Mouse (Mus musculus) macrophage (primary cell): Measurements from ENCODE around the gene C8g. TPM values are rescaled to one million over a fixed set of nuclear protein-coding genes. Genes with fewer than 3 reads are reported as not detected.

Experiments used
- H3K27ac ChIP-seq: fragments of 350-480 bp; formaldehyde crosslinking; 2 replicates; pipeline ENCODE4 v1.9.0; 2021
- H3K36me3 ChIP-seq: fragments of 350-480 bp; formaldehyde crosslinking; 2 replicates; pipeline ENCODE4 v1.9.0; 2021; ENCODE audit errors: inconsistent target
- H3K4me3 ChIP-seq: fragments of 350-480 bp; formaldehyde crosslinking; 2 replicates; pipeline ENCODE4 v1.9.0; 2021; ENCODE audit errors: inconsistent target
- H3K79me2 ChIP-seq: fragments of 350-480 bp; formaldehyde crosslinking; 2 replicates; pipeline ENCODE4 v1.9.0; 2021; ENCODE audit errors: inconsistent target
- WGBS: methylation state at CpG from one replicate; pipeline ENCODE4 v1.1.7; 2026; ENCODE audit warnings: inconsistent platforms; ENCODE audit not compliant: missing documents; 5-methylcytosine and 5-hydroxymethylcytosine counted together
- polyA plus RNA-seq: library from polyadenylated mRNA; stranded (reverse); fragments of 250-400 nt; gene quantifications from 3 replicates; pipeline ENCODE4 v1.2.4, GENCODE M21; 2018; ENCODE audit warnings: inconsistent platforms

C8g gene
- polyA plus RNA-seq, 1 experiment from 2014 or later: 0.14 TPM

GRCm38 (mm10) chr2:25465816-25466635 lies 35.5 kb downstream of the C8g start:
- Histone ChIP-seq H3K36me3 (no peaks in the 10 kb centered on the region), H3K27ac (no peak overlapping the region), H3K4me3 (no peak overlapping the region), H3K79me2 (no peaks in the 10 kb centered on the region)
- 24% methylated on average over 10 of the region's 10 CpGs for WGBS

DNA sequence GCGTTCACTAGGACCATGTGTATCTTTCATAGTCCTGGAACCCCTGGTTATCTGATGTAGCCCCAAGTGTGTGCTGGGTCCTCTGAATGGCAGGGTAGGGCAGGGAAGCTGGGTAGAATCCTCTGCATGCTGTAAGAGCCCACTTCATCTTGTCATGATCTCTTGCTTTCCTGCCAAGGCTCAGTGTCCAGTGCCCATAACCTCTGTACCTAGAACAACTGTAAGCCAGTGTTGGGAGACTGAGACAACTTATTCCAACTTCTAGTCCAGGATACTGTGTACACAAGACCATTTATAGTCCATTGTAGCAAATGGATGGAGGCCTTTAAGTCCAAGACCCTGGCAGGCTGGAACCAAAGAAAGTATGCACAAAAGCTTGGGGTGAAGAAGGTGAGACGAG lies 36.3 kb downstream of the C8g start:
- Histone ChIP-seq H3K4me3 (no peak overlapping the region), H3K79me2 (no peaks in the 10 kb centered on the region), H3K27ac (no peak overlapping the region), H3K36me3 (no peaks in the 10 kb centered on the region)
- WGBS: 67% methylated on average over 2 of the region's 2 CpGs

- 90% methylated on average over 3 of the region's 3 CpGs for WGBS
- H3K79me2 ChIP-seq: no peaks in the 10 kb centered on the region
- H3K36me3 ChIP-seq: no peaks in the 10 kb centered on the region
- no peak overlapping the region for H3K27ac ChIP-seq
- H3K4me3 ChIP-seq: no peak overlapping the region
Observed at GRCm38 (mm10) chr2:25463630-25464029, 37.9 kb downstream of the C8g start.

DNA sequence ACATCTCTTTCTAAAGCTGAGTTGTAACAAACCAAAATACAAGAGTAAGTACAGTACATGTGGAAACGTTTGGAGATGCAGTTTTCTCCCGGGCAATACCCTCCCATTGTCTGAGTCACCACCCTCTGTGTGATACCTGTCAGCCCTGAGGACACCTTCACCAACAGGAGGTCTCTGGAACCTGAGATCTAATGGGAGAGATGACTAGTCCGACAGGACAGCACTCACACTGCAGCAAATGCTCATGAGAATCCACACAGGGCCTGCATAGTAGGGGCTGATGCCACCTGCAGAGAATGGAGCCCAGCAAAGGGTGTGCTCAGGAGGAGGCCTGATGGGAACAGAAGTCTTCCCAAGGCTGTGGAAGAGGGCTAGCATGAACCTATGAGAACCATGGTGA lies 40.1 kb downstream of the C8g start:
- H3K27ac ChIP-seq: peak overlapping the region; percentile 61
- H3K79me2 ChIP-seq: no peaks in the 10 kb centered on the region
- WGBS: 25% methylated on average over 3 of the region's 3 CpGs
- no peaks in the 10 kb centered on the region for H3K36me3 ChIP-seq
- H3K4me3 ChIP-seq: peak overlapping the region; percentile 69; the same call in 1 of the 2 replicates

GRCm38 (mm10) chr2:25460551-25461309 lies 40.8 kb downstream of the C8g start, which contains the start of gene Paxx:
TSS of gene Paxx (minus strand) at chr2:25461094.
- peak within 1 kb of the TSS; percentile 69 for H3K4me3 ChIP-seq
- no peaks in the 10 kb centered on the region for H3K79me2 ChIP-seq
- H3K27ac ChIP-seq: peak within 1 kb of the TSS; percentile 61
- no peaks in the 10 kb centered on the region for H3K36me3 ChIP-seq
- under 1% methylated on average over 48 of the region's 48 CpGs for WGBS

DNA sequence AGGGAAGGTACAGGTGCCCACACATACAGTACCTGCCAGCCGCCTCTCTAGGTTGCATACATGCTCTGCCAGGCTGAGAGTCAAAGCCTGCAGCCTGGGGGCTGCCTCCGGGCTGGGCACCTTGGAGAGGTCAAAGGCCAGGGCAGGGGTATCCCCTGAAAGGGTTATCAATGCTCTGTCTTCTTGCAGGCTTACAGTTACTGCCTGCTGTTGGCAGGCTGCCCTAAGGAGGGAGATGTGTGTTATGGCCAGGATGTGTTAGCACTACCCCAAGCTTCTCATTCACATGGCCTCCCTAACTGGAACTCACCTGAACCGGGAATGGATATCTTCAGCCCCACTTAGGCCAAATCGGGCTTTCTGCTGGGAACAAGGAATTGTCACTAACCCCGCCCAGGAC lies 41.4 kb downstream of the C8g start:
- H3K4me3 ChIP-seq: peak overlapping the region; percentile 69
- no peaks in the 10 kb centered on the region for H3K36me3 ChIP-seq
- no peaks in the 10 kb centered on the region for H3K79me2 ChIP-seq
- peak overlapping the region; percentile 61 for H3K27ac ChIP-seq
- 34% methylated on average over 5 of the region's 5 CpGs for WGBS

- 86% methylated on average over 5 of the region's 5 CpGs for WGBS
- Histone ChIP-seq H3K27ac (no peak overlapping the region), H3K4me3 (no peak overlapping the region), H3K79me2 (no peaks in the 10 kb centered on the region), H3K36me3 (no peaks in the 10 kb centered on the region)
Observed at GRCm38 (mm10) chr2:25458911-25459310, 42.6 kb downstream of the C8g start.

- H3K36me3 ChIP-seq: no peaks in the 10 kb centered on the region
- no peak overlapping the region for H3K4me3 ChIP-seq
- no peak overlapping the region for H3K27ac ChIP-seq
- no peaks in the 10 kb centered on the region for H3K79me2 ChIP-seq
- WGBS: 97% methylated on average over 9 of the region's 9 CpGs
Observed at GRCm38 (mm10) chr2:25457022-25457896, 44.3 kb downstream of the C8g start.

- H3K27ac ChIP-seq: no peak within 1 kb of the TSS
- H3K36me3 ChIP-seq: no peaks in the 10 kb centered on the region
- WGBS: 89% methylated on average over 14 of the region's 14 CpGs
- H3K4me3 ChIP-seq: no peak within 1 kb of the TSS
- no peaks in the 10 kb centered on the region for H3K79me2 ChIP-seq
Observed at GRCm38 (mm10) chr2:25456205-25456953, 45.1 kb downstream of the C8g start, which contains the start of gene Clic3. TSS of gene Clic3 (plus strand) at chr2:25456838.

DNA sequence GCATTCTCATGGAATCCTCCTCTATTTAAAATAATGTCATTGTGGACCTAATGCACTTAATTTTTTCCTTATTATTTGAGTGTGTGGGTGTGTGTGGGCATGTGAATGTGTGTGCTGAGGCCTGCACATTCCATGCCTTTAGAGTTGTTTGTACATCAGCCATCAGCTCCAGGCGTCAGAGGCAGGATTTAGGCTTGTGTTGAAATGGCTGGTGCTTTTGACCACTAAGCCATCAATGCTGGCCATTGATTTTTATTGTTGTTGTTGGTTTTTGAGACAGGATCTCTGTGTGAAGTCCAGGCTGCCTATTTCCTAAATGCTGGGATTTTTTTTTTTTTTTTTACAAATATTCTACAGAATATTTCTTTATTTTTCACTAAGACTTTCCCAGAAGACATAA lies 48.6 kb downstream of the C8g start:
- Histone ChIP-seq H3K36me3 (no peaks in the 10 kb centered on the region), H3K4me3 (no peak overlapping the region), H3K27ac (no peak overlapping the region), H3K79me2 (no peaks in the 10 kb centered on the region)
- WGBS: 100% methylated on average over 1 of the region's 1 CpGs

DNA sequence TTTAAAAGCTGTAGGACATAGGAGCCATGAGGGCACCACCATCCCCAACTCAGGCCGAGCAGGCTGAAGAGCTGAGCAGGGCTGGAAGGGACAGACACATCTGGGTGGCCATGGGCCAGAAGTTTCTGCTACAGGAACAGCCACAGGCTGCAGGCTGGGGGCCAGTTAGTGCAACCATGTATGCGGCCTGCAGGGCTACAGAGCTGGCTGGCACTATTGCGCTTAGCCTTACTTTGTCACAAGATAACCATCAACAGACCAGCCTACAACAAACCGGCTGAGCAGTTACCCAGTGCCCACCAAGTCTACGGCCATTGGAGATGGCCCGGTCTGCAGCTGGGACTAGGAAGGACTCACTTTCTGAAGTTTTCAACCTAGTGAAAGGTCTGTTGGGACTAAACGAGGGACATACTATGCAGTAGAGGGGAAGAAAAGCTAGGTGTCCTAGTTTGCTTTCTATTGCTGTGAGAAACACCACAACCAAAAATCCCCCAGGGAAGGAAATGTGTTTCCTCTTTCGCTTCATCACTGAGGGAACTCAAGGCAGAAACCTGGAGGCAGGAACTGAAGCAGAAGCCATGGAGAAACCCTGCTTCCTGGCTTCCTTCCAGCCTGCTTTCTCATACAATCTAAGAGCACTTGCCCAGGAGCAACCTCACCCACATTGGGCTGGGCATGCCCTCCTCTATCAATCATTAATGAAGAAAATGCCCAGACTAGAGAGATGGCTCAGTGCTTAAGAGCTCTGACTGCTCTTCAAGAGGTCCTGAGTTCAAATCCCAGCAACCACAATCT lies 50.5 kb downstream of the C8g start:
- Histone ChIP-seq H3K36me3 (no peaks in the 10 kb centered on the region), H3K27ac (no peak overlapping the region), H3K79me2 (no peaks in the 10 kb centered on the region), H3K4me3 (no peak overlapping the region)
- 35% methylated on average over 8 of the region's 8 CpGs for WGBS
